Mouse (Mus musculus): Measurements from ENCODE around the gene Crls1. TPM values are rescaled to one million over a fixed set of nuclear protein-coding genes. Genes with fewer than 3 reads are reported as not detected.

The Crls1 gene
- polyA plus RNA-seq, 1 experiment from 2014 or later = 19.3 TPM

DNA sequence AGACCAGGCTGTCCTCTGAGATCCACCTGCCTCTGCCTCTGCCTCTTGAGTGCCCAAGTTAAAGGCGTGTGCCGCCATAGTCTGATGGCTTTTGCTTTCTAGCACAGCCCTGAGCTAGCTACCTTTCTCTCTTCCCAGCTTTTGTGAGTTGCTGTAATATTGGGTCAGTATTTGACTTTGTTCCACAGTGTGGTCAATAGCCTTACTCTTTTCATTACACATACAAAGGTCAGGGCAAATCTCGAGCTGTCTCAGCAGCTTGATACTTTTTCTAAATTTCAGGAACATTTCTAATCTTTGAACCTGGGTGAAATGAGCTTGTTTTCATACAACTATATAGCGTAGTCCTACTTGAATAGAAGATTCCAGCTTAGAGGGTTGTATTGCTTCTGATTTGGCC lies 1.9 kb downstream of the Crls1 start:
- 0 out of 2 replicates have a peak, but pooled peaks cover 3% of the 10 kb centered on the region for H3K36me3 ChIP-seq (ENCODE audit: insufficient read depth, low read length)
- DNase-seq (ENCODE audit: low spot score) = no peak
- H3K27me3 ChIP-seq (replicated peaks; ENCODE audit: insufficient read depth, low read length) = no peaks in the 10 kb centered on the region
- H3K9ac ChIP-seq (replicated peaks; ENCODE audit: low read depth) = no peak overlapping the region; the same call in 1 of the 2 replicates
- H3K4me3 ChIP-seq (ENCODE audit: low read depth, low read length) = no peak overlapping the region
- ATAC-seq = no peak
- no peaks in the 10 kb centered on the region for H3K9me3 ChIP-seq (ENCODE audit: low read length)
- H3K4me1 ChIP-seq (ENCODE audit: insufficient read depth, low read depth, low read length) = peaks cover 8% of the 10 kb centered on the region; the same call in 1 of the 2 replicates
- 86% methylated on average over 4 of the region's 4 CpGs for WGBS
- TF ChIP-seq EP300 (IDR thresholded peaks at IDR 0.05) (no peak), CTCF (IDR thresholded peaks at IDR 0.05) (no peak)
- H3K4me2 ChIP-seq (replicated peaks; ENCODE audit: low read depth, low read length) = no peak overlapping the region
- no peak overlapping the region for H3K27ac ChIP-seq (ENCODE audit: low read length)

GRCm38 (mm10) chr2:132849141-132849540 lies 2.7 kb downstream of the Crls1 start:
- 92% methylated on average over 6 of the region's 6 CpGs for WGBS
- Histone ChIP-seq H3K36me3 (ENCODE audit: insufficient read depth, low read length) (0 out of 2 replicates have a peak, but pooled peaks cover 3% of the 10 kb centered on the region), H3K4me3 (ENCODE audit: low read depth, low read length) (no peak overlapping the region), H3K27me3 (replicated peaks; ENCODE audit: insufficient read depth, low read length) (no peaks in the 10 kb centered on the region), H3K27ac (ENCODE audit: low read length) (no peak overlapping the region), H3K4me2 (replicated peaks; ENCODE audit: low read depth, low read length) (no peak overlapping the region), H3K9me3 (ENCODE audit: low read length) (no peaks in the 10 kb centered on the region), H3K9ac (replicated peaks; ENCODE audit: low read depth) (no peak overlapping the region), H3K4me1 (ENCODE audit: insufficient read depth, low read depth, low read length) (peaks cover 8% of the 10 kb centered on the region; the same call in 1 of the 2 replicates)
- DNase-seq (ENCODE audit: low spot score) (no peak), ATAC-seq (no peak)
- TF ChIP-seq EP300 (IDR thresholded peaks at IDR 0.05) (no peak), CTCF (IDR thresholded peaks at IDR 0.05) (no peak)

GRCm38 (mm10) chr2:132853051-132853450 lies 6.6 kb downstream of the Crls1 start:
- TF ChIP-seq EP300 (IDR thresholded peaks at IDR 0.05) (no peak), CTCF (IDR thresholded peaks at IDR 0.05) (no peak)
- Histone ChIP-seq H3K4me3 (ENCODE audit: low read depth, low read length) (no peak overlapping the region), H3K9ac (replicated peaks; ENCODE audit: low read depth) (no peak overlapping the region), H3K9me3 (ENCODE audit: low read length) (no peaks in the 10 kb centered on the region), H3K4me2 (replicated peaks; ENCODE audit: low read depth, low read length) (no peak overlapping the region), H3K27me3 (replicated peaks; ENCODE audit: insufficient read depth, low read length) (no peaks in the 10 kb centered on the region), H3K36me3 (ENCODE audit: insufficient read depth, low read length) (0 out of 2 replicates have a peak, but pooled peaks cover 3% of the 10 kb centered on the region), H3K27ac (ENCODE audit: low read length) (no peak overlapping the region), H3K4me1 (ENCODE audit: insufficient read depth, low read depth, low read length) (no peaks in the 10 kb centered on the region; the same call in 1 of the 2 replicates)
- ATAC-seq = no peak
- 89% methylated on average over 1 of the region's 1 CpGs for WGBS
- no peak for DNase-seq (ENCODE audit: low spot score)

GRCm38 (mm10) chr2:132856333-132856732 lies 9.9 kb downstream of the Crls1 start:
- TF ChIP-seq CTCF (IDR thresholded peaks at IDR 0.05) = no peak
- TF ChIP-seq EP300 (IDR thresholded peaks at IDR 0.05) = no peak
- Histone ChIP-seq H3K9ac (replicated peaks; ENCODE audit: low read depth) (no peak overlapping the region), H3K4me2 (replicated peaks; ENCODE audit: low read depth, low read length) (no peak overlapping the region), H3K4me3 (ENCODE audit: low read depth, low read length) (no peak overlapping the region), H3K27ac (ENCODE audit: low read length) (no peak overlapping the region), H3K4me1 (ENCODE audit: insufficient read depth, low read depth, low read length) (no peaks in the 10 kb centered on the region), H3K9me3 (ENCODE audit: low read length) (no peaks in the 10 kb centered on the region), H3K36me3 (ENCODE audit: insufficient read depth, low read length) (0 out of 2 replicates have a peak, but pooled peaks cover 3% of the 10 kb centered on the region), H3K27me3 (replicated peaks; ENCODE audit: insufficient read depth, low read length) (no peaks in the 10 kb centered on the region)
- 77% methylated on average over 5 of the region's 5 CpGs for WGBS
- no peak for ATAC-seq
- DNase-seq (ENCODE audit: low spot score) = no peak

- H3K4me3 ChIP-seq (ENCODE audit: low read depth, low read length) = no peak overlapping the region
- no peak overlapping the region for H3K4me2 ChIP-seq (replicated peaks; ENCODE audit: low read depth, low read length)
- H3K27ac ChIP-seq (ENCODE audit: low read length) = no peak overlapping the region
- ATAC-seq = no peak
- no peaks in the 10 kb centered on the region for H3K4me1 ChIP-seq (ENCODE audit: insufficient read depth, low read depth, low read length)
- H3K36me3 ChIP-seq (ENCODE audit: insufficient read depth, low read length) = peaks cover 9% of the 10 kb centered on the region; the same call in 1 of the 2 replicates
- no peak for DNase-seq (ENCODE audit: low spot score)
- TF ChIP-seq CTCF (IDR thresholded peaks at IDR 0.05) (no peak), EP300 (IDR thresholded peaks at IDR 0.05) (no peak)
- no peak overlapping the region for H3K9ac ChIP-seq (replicated peaks; ENCODE audit: low read depth)
- H3K9me3 ChIP-seq (ENCODE audit: low read length) = no peaks in the 10 kb centered on the region
- no peaks in the 10 kb centered on the region for H3K27me3 ChIP-seq (replicated peaks; ENCODE audit: insufficient read depth, low read length)
Observed at GRCm38 (mm10) chr2:132860435-132860834, 14.0 kb downstream of the Crls1 start.

DNA sequence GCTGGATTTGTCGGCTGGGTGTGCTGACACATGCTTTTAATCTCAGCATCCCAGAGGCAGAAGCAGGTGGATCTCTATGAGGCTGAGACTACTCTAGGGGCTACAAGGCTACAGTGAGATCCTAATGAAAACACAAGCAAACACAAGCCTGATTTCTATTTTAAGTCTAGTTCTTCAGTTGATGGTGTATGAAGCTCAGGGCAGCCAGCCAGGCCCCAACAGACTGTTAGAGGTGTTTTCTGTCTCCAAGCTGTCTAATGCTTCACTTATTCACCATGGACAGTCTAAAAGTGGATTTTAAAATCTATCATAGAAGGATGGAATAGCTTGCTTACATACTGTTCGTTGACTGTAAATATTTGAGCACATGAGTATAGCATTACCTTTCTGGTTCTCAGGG lies 15.0 kb downstream of the Crls1 start:
- H3K27ac ChIP-seq (ENCODE audit: low read length) = no peak overlapping the region
- H3K4me1 ChIP-seq (ENCODE audit: insufficient read depth, low read depth, low read length) = no peaks in the 10 kb centered on the region
- DNase-seq (ENCODE audit: low spot score) (no peak), ATAC-seq (no peak)
- H3K9ac ChIP-seq (replicated peaks; ENCODE audit: low read depth) = no peak overlapping the region
- WGBS = 93% methylated on average over 2 of the region's 2 CpGs
- no peak overlapping the region for H3K4me3 ChIP-seq (ENCODE audit: low read depth, low read length)
- no peak overlapping the region for H3K4me2 ChIP-seq (replicated peaks; ENCODE audit: low read depth, low read length)
- H3K36me3 ChIP-seq (ENCODE audit: insufficient read depth, low read length) = peaks cover 12% of the 10 kb centered on the region; the same call in 1 of the 2 replicates
- H3K9me3 ChIP-seq (ENCODE audit: low read length) = no peaks in the 10 kb centered on the region
- TF ChIP-seq EP300 (IDR thresholded peaks at IDR 0.05) (no peak), CTCF (IDR thresholded peaks at IDR 0.05) (no peak)
- no peaks in the 10 kb centered on the region for H3K27me3 ChIP-seq (replicated peaks; ENCODE audit: insufficient read depth, low read length)

- DNase-seq (ENCODE audit: low spot score) = no peak
- 84% methylated on average over 2 of the region's 2 CpGs for WGBS
- H3K9ac ChIP-seq (replicated peaks; ENCODE audit: low read depth) = no peak overlapping the region
Observed at GRCm38 (mm10) chr2:132863325-132863724, 16.9 kb downstream of the Crls1 start.

More at GRCm38 (mm10) chr2:132863325-132863724, 16.9 kb downstream of the Crls1 start:
- H3K4me2 ChIP-seq (replicated peaks; ENCODE audit: low read depth, low read length) = no peak overlapping the region
- H3K4me3 ChIP-seq (ENCODE audit: low read depth, low read length) = no peak overlapping the region
- no peaks in the 10 kb centered on the region for H3K4me1 ChIP-seq (ENCODE audit: insufficient read depth, low read depth, low read length)
- H3K27ac ChIP-seq (ENCODE audit: low read length) = no peak overlapping the region
- H3K27me3 ChIP-seq (replicated peaks; ENCODE audit: insufficient read depth, low read length) = no peaks in the 10 kb centered on the region
- TF ChIP-seq CTCF (IDR thresholded peaks at IDR 0.05) (no peak), EP300 (IDR thresholded peaks at IDR 0.05) (no peak)
- H3K9me3 ChIP-seq (ENCODE audit: low read length) = no peaks in the 10 kb centered on the region
- no peak for ATAC-seq
- peaks cover 15% of the 10 kb centered on the region; the same call in 1 of the 2 replicates for H3K36me3 ChIP-seq (ENCODE audit: insufficient read depth, low read length)
